Mouse (Mus musculus): ENCODE measurements around the gene Dlx3. TPM values are rescaled to one million over a fixed set of nuclear protein-coding genes. Genes with fewer than 3 reads are reported as not detected.

Dlx3 gene
- polyA plus RNA-seq, 1 experiment from 2014 or later: 1.3 TPM

- H3K9me3 ChIP-seq (replicated peaks): no peaks in the 10 kb centered on the region
- H3K4me1 ChIP-seq: peaks cover 31% of the 10 kb centered on the region
- H3K4me3 ChIP-seq: no peak overlapping the region
- no peak overlapping the region for H3K27ac ChIP-seq (replicated peaks)
- no peaks in the 10 kb centered on the region for H3K36me3 ChIP-seq
- WGBS: 4% methylated on average over 6 of the region's 6 CpGs
- peak; percentile 75 for DNase-seq (ENCODE audit: low spot score)
- H3K27me3 ChIP-seq (ENCODE audit: low read depth, poor library complexity, severe bottlenecking): peaks cover 51% of the 10 kb centered on the region
Measured at GRCm38 (mm10) chr11:95117030-95117429, 2.9 kb upstream of the Dlx3 start.

GRCm38 (mm10) chr11:95118505-95118904, 1.4 kb upstream of the Dlx3 start:
- WGBS: 6% methylated on average over 8 of the region's 8 CpGs

GRCm38 (mm10) chr11:95120633-95121020, 708 bp downstream of the Dlx3 start:
- under 1% methylated on average over 21 of the region's 21 CpGs for WGBS
- Histone ChIP-seq H3K4me1 (peaks cover 41% of the 10 kb centered on the region), H3K9me3 (replicated peaks) (no peaks in the 10 kb centered on the region), H3K36me3 (no peaks in the 10 kb centered on the region), H3K4me3 (peak overlapping the region; percentile 52), H3K27me3 (ENCODE audit: low read depth, poor library complexity, severe bottlenecking) (peaks cover 87% of the 10 kb centered on the region), H3K27ac (replicated peaks) (no peak overlapping the region)
- DNase-seq (ENCODE audit: low spot score): no peak

More at GRCm38 (mm10) chr11:95118505-95118904, 1.4 kb upstream of the Dlx3 start:
- Histone ChIP-seq H3K9me3 (replicated peaks) (no peaks in the 10 kb centered on the region), H3K4me1 (peaks cover 32% of the 10 kb centered on the region), H3K36me3 (no peaks in the 10 kb centered on the region), H3K27me3 (ENCODE audit: low read depth, poor library complexity, severe bottlenecking) (peaks cover 66% of the 10 kb centered on the region), H3K27ac (replicated peaks) (no peak overlapping the region), H3K4me3 (no peak overlapping the region)
- peak; percentile 76 for DNase-seq (ENCODE audit: low spot score)

- H3K9me3 ChIP-seq (replicated peaks): no peaks in the 10 kb centered on the region
- peak; percentile 54 for DNase-seq (ENCODE audit: low spot score)
- no peak overlapping the region for H3K27ac ChIP-seq (replicated peaks)
- peaks cover 48% of the 10 kb centered on the region for H3K4me1 ChIP-seq
- H3K27me3 ChIP-seq (ENCODE audit: low read depth, poor library complexity, severe bottlenecking): peaks cover 95% of the 10 kb centered on the region
- under 1% methylated on average over 63 of the region's 63 CpGs for WGBS
- H3K36me3 ChIP-seq: no peaks in the 10 kb centered on the region
- peak overlapping the region; percentile 52 for H3K4me3 ChIP-seq
Measured at GRCm38 (mm10) chr11:95121161-95122099, 1.5 kb downstream of the Dlx3 start.

- H3K4me1 ChIP-seq: peaks cover 54% of the 10 kb centered on the region
- no peak for DNase-seq (ENCODE audit: low spot score)
- WGBS: 20% methylated on average over 6 of the region's 6 CpGs
Measured at GRCm38 (mm10) chr11:95122100-95122489, 2.2 kb downstream of the Dlx3 start.

GRCm38 (mm10) chr11:95125366-95125948, 5.5 kb downstream of the Dlx3 start:
- no peaks in the 10 kb centered on the region for H3K36me3 ChIP-seq
- peaks cover 98% of the 10 kb centered on the region for H3K27me3 ChIP-seq (ENCODE audit: low read depth, poor library complexity, severe bottlenecking)
- H3K27ac ChIP-seq (replicated peaks): no peak overlapping the region
- H3K4me3 ChIP-seq: no peak overlapping the region
- WGBS: 24% methylated on average over 7 of the region's 7 CpGs
- peaks cover 40% of the 10 kb centered on the region for H3K4me1 ChIP-seq
- DNase-seq (ENCODE audit: low spot score): no peak
- H3K9me3 ChIP-seq (replicated peaks): no peaks in the 10 kb centered on the region

More at GRCm38 (mm10) chr11:95122100-95122489, 2.2 kb downstream of the Dlx3 start:
- peaks cover 100% of the 10 kb centered on the region for H3K27me3 ChIP-seq (ENCODE audit: low read depth, poor library complexity, severe bottlenecking)
- peak overlapping the region; percentile 52; the same call in 1 of the 2 replicates for H3K4me3 ChIP-seq
- no peak overlapping the region for H3K27ac ChIP-seq (replicated peaks)
- no peaks in the 10 kb centered on the region for H3K9me3 ChIP-seq (replicated peaks)
- H3K36me3 ChIP-seq: no peaks in the 10 kb centered on the region

- peak overlapping the region; percentile 55; the same call in 1 of the 2 replicates for H3K27ac ChIP-seq (replicated peaks)
- no peaks in the 10 kb centered on the region for H3K9me3 ChIP-seq (replicated peaks)
- peak overlapping the region; percentile 32 for H3K4me3 ChIP-seq
- peaks cover 29% of the 10 kb centered on the region for H3K4me1 ChIP-seq
- DNase-seq (ENCODE audit: low spot score): peak; percentile 51
- peaks cover 90% of the 10 kb centered on the region for H3K27me3 ChIP-seq (ENCODE audit: low read depth, poor library complexity, severe bottlenecking)
- WGBS: 1% methylated on average over 20 of the region's 20 CpGs
- H3K36me3 ChIP-seq: no peaks in the 10 kb centered on the region
Measured at GRCm38 (mm10) chr11:95126272-95127245, 6.6 kb downstream of the Dlx3 start.

- 67% methylated on average over 11 of the region's 11 CpGs for WGBS
- H3K27me3 ChIP-seq (ENCODE audit: low read depth, poor library complexity, severe bottlenecking): peaks cover 76% of the 10 kb centered on the region
- no peaks in the 10 kb centered on the region for H3K9me3 ChIP-seq (replicated peaks)
- H3K27ac ChIP-seq (replicated peaks): no peak overlapping the region
- DNase-seq (ENCODE audit: low spot score): no peak
- no peaks in the 10 kb centered on the region for H3K36me3 ChIP-seq
- H3K4me1 ChIP-seq: peaks cover 26% of the 10 kb centered on the region
- H3K4me3 ChIP-seq: no peak overlapping the region
Measured at GRCm38 (mm10) chr11:95128359-95128758, 8.4 kb downstream of the Dlx3 start.

- no peak for DNase-seq (ENCODE audit: low spot score)
- Histone ChIP-seq H3K4me3 (no peak overlapping the region), H3K4me1 (peaks cover 15% of the 10 kb centered on the region), H3K27me3 (ENCODE audit: low read depth, poor library complexity, severe bottlenecking) (peaks cover 64% of the 10 kb centered on the region), H3K36me3 (no peaks in the 10 kb centered on the region), H3K9me3 (replicated peaks) (no peaks in the 10 kb centered on the region), H3K27ac (replicated peaks) (no peak overlapping the region)
- 77% methylated on average over 17 of the region's 17 CpGs for WGBS
Measured at GRCm38 (mm10) chr11:95130668-95131252, 10.8 kb downstream of the Dlx3 start.

GRCm38 (mm10) chr11:95133321-95133720, 13.4 kb downstream of the Dlx3 start:
- no peaks in the 10 kb centered on the region for H3K36me3 ChIP-seq
- 76% methylated on average over 6 of the region's 6 CpGs for WGBS
- no peak for DNase-seq (ENCODE audit: low spot score)
- H3K27me3 ChIP-seq (ENCODE audit: low read depth, poor library complexity, severe bottlenecking): peaks cover 67% of the 10 kb centered on the region
- H3K27ac ChIP-seq (replicated peaks): no peak overlapping the region
- no peaks in the 10 kb centered on the region for H3K9me3 ChIP-seq (replicated peaks)
- H3K4me3 ChIP-seq: no peak overlapping the region
- peaks cover 15% of the 10 kb centered on the region for H3K4me1 ChIP-seq

GRCm38 (mm10) chr11:95137281-95137680, 17.4 kb downstream of the Dlx3 start:
- Histone ChIP-seq H3K27ac (replicated peaks) (no peak overlapping the region), H3K27me3 (ENCODE audit: low read depth, poor library complexity, severe bottlenecking) (peaks cover 77% of the 10 kb centered on the region), H3K9me3 (replicated peaks) (no peaks in the 10 kb centered on the region), H3K4me1 (peaks cover 28% of the 10 kb centered on the region), H3K36me3 (no peaks in the 10 kb centered on the region), H3K4me3 (no peak overlapping the region)
- WGBS: 16% methylated on average over 6 of the region's 6 CpGs
- no peak for DNase-seq (ENCODE audit: low spot score)

- Histone ChIP-seq H3K27me3 (ENCODE audit: low read depth, poor library complexity, severe bottlenecking) (peaks cover 97% of the 10 kb centered on the region), H3K27ac (replicated peaks) (no peak overlapping the region), H3K9me3 (replicated peaks) (no peaks in the 10 kb centered on the region), H3K4me3 (no peak overlapping the region), H3K36me3 (no peaks in the 10 kb centered on the region), H3K4me1 (peaks cover 40% of the 10 kb centered on the region)
- 55% methylated on average over 5 of the region's 5 CpGs for WGBS
- DNase-seq (ENCODE audit: low spot score): no peak
Measured at GRCm38 (mm10) chr11:95139871-95140270, 20.0 kb downstream of the Dlx3 start.
